Comparison of ENCODE assay signal across 8 mouse cellular contexts in genomic region chr11:116657311-116658223, GRCm38 (mm10). TPM values are rescaled to one million over a fixed set of nuclear protein-coding genes. Genes with fewer than 3 reads are reported as not detected.
A peak's percentile ranks its signal among the peaks of the same experiment; 100 is the strongest.
DNase-seq lines count a peak whose midpoint lies in the region; ATAC-seq and TF ChIP-seq lines count a peak whose summit lies in the region.

No protein-coding gene starts in this region.

- TF ChIP-seq POLR2A in spleen, adult 2 months (IDR thresholded peaks at IDR 0.05; ENCODE audit: low read depth, low read length): no peak

- no peaks in the 10 kb centered on the region for H3K36me3 ChIP-seq in embryonic facial prominence, embryonic 12.5 days
- H3K36me3 ChIP-seq in limb, embryonic 12.5 days: no peaks in the 10 kb centered on the region
- H3K36me3 ChIP-seq in midbrain, embryonic 15.5 days (replicated peaks): no peaks in the 10 kb centered on the region
- H3K36me3 ChIP-seq in spleen, adult 2 months (ENCODE audit: control insufficient read depth, insufficient read depth, low read length): no peaks in the 10 kb centered on the region

- peak overlapping the region; percentile 41; the same call in 1 of the 2 replicates for H3K9ac ChIP-seq in embryonic facial prominence, embryonic 12.5 days
- H3K9ac ChIP-seq in limb, embryonic 12.5 days (replicated peaks): peak overlapping the region; percentile 55; the same call in 1 of the 2 replicates
- no peak overlapping the region for H3K9ac ChIP-seq in midbrain, embryonic 15.5 days

- peaks cover 24% of the 10 kb centered on the region for H3K27me3 ChIP-seq in embryonic facial prominence, embryonic 12.5 days
- H3K27me3 ChIP-seq in limb, embryonic 12.5 days: peaks cover 48% of the 10 kb centered on the region
- peaks cover 4% of the 10 kb centered on the region; the same call in 1 of the 2 replicates for H3K27me3 ChIP-seq in midbrain, embryonic 15.5 days (replicated peaks)
- peaks cover 11% of the 10 kb centered on the region for H3K27me3 ChIP-seq in spleen, adult 2 months (ENCODE audit: control insufficient read depth, insufficient read depth, low read length)

- H3K4me2 ChIP-seq in embryonic facial prominence, embryonic 12.5 days (replicated peaks): peak overlapping the region; percentile 49
- peak overlapping the region; percentile 54 for H3K4me2 ChIP-seq in limb, embryonic 12.5 days
- H3K4me2 ChIP-seq in midbrain, embryonic 15.5 days: peak overlapping the region; percentile 50

- no peaks in the 10 kb centered on the region for H3K9me3 ChIP-seq in embryonic facial prominence, embryonic 12.5 days
- no peaks in the 10 kb centered on the region for H3K9me3 ChIP-seq in limb, embryonic 12.5 days
- H3K9me3 ChIP-seq in midbrain, embryonic 15.5 days: no peaks in the 10 kb centered on the region

- peak; percentile 74 for ATAC-seq in embryonic facial prominence, embryonic 12.5 days (ENCODE audit: insufficient number of reproducible peaks, insufficient read depth, low FRiP score, low TSS enrichment)
- peak; percentile 85 for ATAC-seq in limb, embryonic 12.5 days (ENCODE audit: insufficient number of reproducible peaks, insufficient read depth, low FRiP score, low TSS enrichment, low read depth)
- ATAC-seq in midbrain, embryonic 15.5 days (replicated peaks): peak; percentile 77

- TF ChIP-seq CTCF in spleen, adult 2 months (IDR thresholded peaks at IDR 0.05; ENCODE audit: extremely low read depth, insufficient read depth, insufficient read length, insufficient replicate concordance): no peak

- peak; percentile 91 for DNase-seq in 3134 (ENCODE audit: extremely low read depth, insufficient read length, low spot score)
- peak; percentile 94 to 95 for DNase-seq in adrenal gland, postnatal 36 days
- peak; percentile 94 to 98 for DNase-seq in heart, adult 18-20 months
- DNase-seq in kidney, adult 18-20 months: peak; percentile 87
- DNase-seq in spleen, adult 2 months (ENCODE audit: low read depth in 1 of 2, low spot score in 2 of 2): peak in 1 of 2 experiments; percentile 50

- H3K4me3 ChIP-seq in embryonic facial prominence, embryonic 12.5 days: peak overlapping the region; percentile 33
- H3K4me3 ChIP-seq in limb, embryonic 12.5 days (replicated peaks): peak overlapping the region; percentile 33
- H3K4me3 ChIP-seq in midbrain, embryonic 15.5 days: peak overlapping the region; percentile 30
- peak overlapping the region; percentile 4; the same call in 1 of the 2 replicates for H3K4me3 ChIP-seq in spleen, adult 2 months (ENCODE audit: extremely low read depth, insufficient read depth, insufficient read length)

- H3K4me1 ChIP-seq in embryonic facial prominence, embryonic 12.5 days: peaks cover 56% of the 10 kb centered on the region
- peaks cover 50% of the 10 kb centered on the region for H3K4me1 ChIP-seq in limb, embryonic 12.5 days (replicated peaks)
- peaks cover 61% of the 10 kb centered on the region for H3K4me1 ChIP-seq in midbrain, embryonic 15.5 days
- peaks cover 7% of the 10 kb centered on the region for H3K4me1 ChIP-seq in spleen, adult 2 months (ENCODE audit: control insufficient read depth, insufficient read depth, insufficient read length)

- peak overlapping the region; percentile 84 for H3K27ac ChIP-seq in embryonic facial prominence, embryonic 12.5 days
- peak overlapping the region; percentile 83 for H3K27ac ChIP-seq in limb, embryonic 12.5 days
- peak overlapping the region; percentile 76 for H3K27ac ChIP-seq in midbrain, embryonic 15.5 days
- no peak overlapping the region for H3K27ac ChIP-seq in spleen, adult 2 months (ENCODE audit: insufficient read depth, low read length)

- 10% methylated on average over 22 of the region's 22 CpGs for WGBS in embryonic facial prominence, embryonic 12.5 days
- WGBS in limb, embryonic 12.5 days: 11% methylated on average over 22 of the region's 22 CpGs
- 12% methylated on average over 22 of the region's 22 CpGs for WGBS in midbrain, embryonic 15.5 days
- 38% methylated on average over 22 of the region's 22 CpGs for WGBS in spleen, adult 2 months

RNA-seq across cellular contexts. Expression of gene Cygb, which starts 3.5 kb away (rescaled TPM):
- 10 to 100 TPM; 25.0 to 36.5 TPM for total RNA-seq in adrenal gland, postnatal 36 days (2021)
- 6.4 and 7.1 TPM in 2 replicates for polyA plus RNA-seq in embryonic facial prominence, embryonic 12.5 days (2016; fragmentation: Nextera tagmentation; extraction: Ambion mirVana)
- 10 to 100 TPM; 31.5 to 38.5 TPM for total RNA-seq in heart, adult 18-20 months (2021)
- polyA plus RNA-seq in limb, embryonic 12.5 days (2016; fragmentation: Nextera tagmentation; extraction: Ambion mirVana): 3.1 and 3.6 TPM in 2 replicates
- 23.3 and 24.4 TPM in 2 replicates for polyA plus RNA-seq in midbrain, embryonic 15.5 days (2015; fragmentation: Nextera tagmentation; extraction: Ambion mirVana)
- 10.0 and 14.2 TPM in 2 replicates for polyA plus RNA-seq in spleen, adult 2 months (2012; rRNA removed)

RNA-seq across cellular contexts. Expression of gene Prcd, which starts 4.2 kb away (rescaled TPM):
- total RNA-seq in adrenal gland, postnatal 36 days (2021): 10 to 100 TPM in 1 of 2 experiments, 1 to 10 TPM in 1; 9.6 to 14.1 TPM
- 0.59 and 0.86 TPM in 2 replicates for polyA plus RNA-seq in embryonic facial prominence, embryonic 12.5 days (2016; fragmentation: Nextera tagmentation; extraction: Ambion mirVana)
- total RNA-seq in heart, adult 18-20 months (2021): 1 to 10 TPM in 1 of 2 experiments, under 1 TPM in 1; 0.62 to 1.6 TPM
- 0.45 and 0.63 TPM in 2 replicates for polyA plus RNA-seq in limb, embryonic 12.5 days (2016; fragmentation: Nextera tagmentation; extraction: Ambion mirVana)
- polyA plus RNA-seq in midbrain, embryonic 15.5 days (2015; fragmentation: Nextera tagmentation; extraction: Ambion mirVana): 1.5 and 3.0 TPM in 2 replicates
- polyA plus RNA-seq in spleen, adult 2 months (2012; rRNA removed): 0.35 and 0.72 TPM in 2 replicates

RNA-seq across cellular contexts. Expression of gene Rhbdf2, which starts 30.7 kb away (rescaled TPM):
- total RNA-seq in adrenal gland, postnatal 36 days (2021): 10 to 100 TPM; 12.5 to 17.5 TPM
- 4.5 and 4.7 TPM in 2 replicates for polyA plus RNA-seq in embryonic facial prominence, embryonic 12.5 days (2016; fragmentation: Nextera tagmentation; extraction: Ambion mirVana)
- total RNA-seq in heart, adult 18-20 months (2021): 10 to 100 TPM; 10.6 to 11.5 TPM
- 4.1 and 5.1 TPM in 2 replicates for polyA plus RNA-seq in limb, embryonic 12.5 days (2016; fragmentation: Nextera tagmentation; extraction: Ambion mirVana)
- 0.83 TPM in 2 replicates for polyA plus RNA-seq in midbrain, embryonic 15.5 days (2015; fragmentation: Nextera tagmentation; extraction: Ambion mirVana)
- 84.5 and 91.2 TPM in 2 replicates for polyA plus RNA-seq in spleen, adult 2 months (2012; rRNA removed)

Comparison
In these comparisons a context has a peak if more than half of its experiments do, and no peak if none do; other contexts are left out.
1. RNA of gene Rhbdf2, which starts 30.7 kb away (polyA plus RNA-seq): 84.5 to 91.2 TPM in spleen, adult 2 months; 4.5 to 4.7 TPM in embryonic facial prominence, embryonic 12.5 days, 4.1 to 5.1 TPM in limb, embryonic 12.5 days and 0.83 TPM in midbrain, embryonic 15.5 days; every median in the first group is over 10 times any median in the second.
2. Peak in every context shown above with its lines, with median percentiles within 50 percentile points of each other: ATAC-seq, H3K4me2 ChIP-seq and H3K4me3 ChIP-seq.